Mouse (Mus musculus) forebrain, postnatal 0 days (tissue): ENCODE results near the gene Klhl11. TPM values are rescaled to one million over a fixed set of nuclear protein-coding genes. Genes with fewer than 3 reads are reported as not detected.

Experiments used
- ATAC-seq: fragments of 200-750 bp; cut with Nextera tagmentation; 2 replicates; pipeline ENCODE4 v1.8.0; 2017; ENCODE audit warnings: mild to moderate bottlenecking, moderate library complexity
- DNase-seq: peaks from one replicate; pipeline ENCODE4 v3.0.0-alpha.2; 2015
- H3K27ac ChIP-seq: fragments of 300-500 bp; sonication (generic); 2 replicates; pipeline ENCODE4 v1.5.1; 2014; ENCODE audit warnings: low read depth, mild to moderate bottlenecking, antibody characterized with exemption, low read length, moderate library complexity, mixed read lengths
- H3K27me3 ChIP-seq: fragments of 300-500 bp; sonication (generic); 2 replicates; pipeline ENCODE4 v1.6.1; 2014; ENCODE audit warnings: mild to moderate bottlenecking, low read length, mixed read lengths; ENCODE audit not compliant: insufficient read depth
- H3K36me3 ChIP-seq: fragments of 300-500 bp; sonication (generic); 2 replicates; pipeline ENCODE4 v1.6.1; 2014; ENCODE audit warnings: mild to moderate bottlenecking, moderate library complexity; ENCODE audit not compliant: insufficient read depth
- H3K4me1 ChIP-seq: fragments of 300-500 bp; sonication (generic); 2 replicates; pipeline ENCODE4 v1.6.1; 2014; ENCODE audit warnings: antibody characterized with exemption; ENCODE audit not compliant: insufficient read depth
- H3K4me2 ChIP-seq: fragments of 300-500 bp; sonication (generic); 2 replicates; pipeline ENCODE4 v1.6.1; 2014; ENCODE audit warnings: low read depth, mild to moderate bottlenecking, moderate library complexity
- H3K4me3 ChIP-seq: fragments of 300-500 bp; sonication (generic); 2 replicates; pipeline ENCODE4 v1.5.1; 2014; ENCODE audit warnings: low read depth, low read length, mixed read lengths
- H3K9ac ChIP-seq: fragments of 300-500 bp; sonication (generic); 2 replicates; pipeline ENCODE4 v1.6.1; 2014; ENCODE audit warnings: mild to moderate bottlenecking
- H3K9me3 ChIP-seq: fragments of 300-500 bp; sonication (generic); 2 replicates; pipeline ENCODE4 v1.6.1; 2016; ENCODE audit warnings: low read length
- CTCF ChIP-seq: sonication (generic); IDR thresholded peaks from 2 replicates; pipeline ENCODE4 v1.5.1; 2016; ENCODE audit warnings: antibody characterized with exemption, control low read depth, low read depth
- WGBS: fragments of 180-500 bp; shearing (Covaris S2); extraction: QIAGEN DNeasy Blood & Tissue Kit; methylation state at CpG from one replicate; pipeline ENCODE4 v1.1.7; 2014; 5-methylcytosine and 5-hydroxymethylcytosine counted together
- polyA plus RNA-seq: library from polyadenylated mRNA; unstranded; fragments of >200 nt; fragmentation: Nextera tagmentation; extraction: Ambion mirVana; gene quantifications from 2 replicates; pipeline ENCODE4 v1.2.1, GENCODE M21; 2015
- total RNA-seq: library from RNA; depleted of rRNA; stranded (reverse); fragments of >200 nt; gene quantifications from 2 replicates; pipeline ENCODE4 v1.2.3, GENCODE M21; 2014

The Klhl11 gene
- total and polyA plus RNA-seq, 2 experiments from 2014 or later, result 9.6 to 73.9 TPM

DNA sequence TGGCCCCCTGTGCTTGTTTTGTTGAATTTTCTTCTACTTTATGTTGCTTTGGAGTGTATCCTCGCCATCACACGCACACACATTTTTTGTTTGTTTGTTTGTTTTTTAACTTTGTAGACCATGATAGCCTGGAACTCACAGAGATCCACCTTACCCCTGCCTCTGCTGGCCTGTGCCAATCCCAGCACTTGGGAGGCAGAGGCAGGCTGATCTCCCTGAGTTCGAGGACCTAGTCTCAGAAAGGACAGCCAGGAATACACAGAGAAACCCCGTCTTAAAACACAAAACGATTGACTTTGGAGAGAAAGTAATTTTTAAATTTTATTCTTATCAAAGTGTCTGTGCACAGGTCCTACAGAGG, 374 bp upstream of the Klhl11 start:
- H3K4me2 ChIP-seq, result peak overlapping the region; percentile 72; the same call in 1 of the 2 replicates
- 34% methylated on average over 5 of the region's 5 CpGs for WGBS
- peak; percentile 16 for ATAC-seq

DNA sequence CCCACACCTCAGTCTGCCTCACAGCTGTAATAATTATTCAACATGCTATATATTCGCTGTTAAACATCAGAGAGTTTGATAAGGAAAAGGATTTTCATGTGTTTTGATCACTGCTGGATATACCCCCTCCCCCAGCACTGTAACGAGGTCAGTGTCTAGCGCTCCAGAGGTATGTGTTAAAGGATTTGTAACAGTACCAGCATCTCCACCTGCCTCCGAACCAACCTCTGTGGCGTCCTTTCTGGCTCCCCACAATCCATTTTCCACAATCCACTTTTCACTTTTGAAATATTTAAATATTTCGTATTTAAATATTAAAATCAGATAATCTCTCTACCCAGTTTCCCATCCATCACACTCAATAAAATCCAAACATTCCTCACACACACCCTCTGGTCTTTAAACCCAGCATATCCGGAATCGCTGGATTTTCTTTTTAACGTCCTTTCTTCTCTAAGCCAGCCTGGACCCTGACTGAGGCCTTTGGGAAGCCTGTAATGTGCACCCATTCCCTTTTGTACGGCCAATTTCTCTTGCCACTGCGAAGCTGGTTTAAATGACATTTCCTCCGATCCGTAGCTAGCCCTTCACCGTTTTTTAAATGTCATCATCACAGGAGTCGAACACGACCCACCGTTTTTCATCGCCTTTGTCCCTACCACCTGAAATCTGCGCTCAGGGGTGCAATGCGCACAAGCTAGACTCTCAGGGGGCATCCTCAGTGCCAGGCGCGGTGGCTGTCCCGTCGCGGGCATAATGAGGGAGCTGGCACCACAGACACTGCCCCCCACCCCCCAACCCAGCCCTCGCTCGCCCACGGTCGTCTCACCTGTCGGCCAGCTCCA, 967 bp downstream of the Klhl11 start:
- Histone ChIP-seq H3K27ac (peak overlapping the region; percentile 93), H3K9me3 (no peaks in the 10 kb centered on the region), H3K4me3 (peak overlapping the region; percentile 89), H3K27me3 (no peaks in the 10 kb centered on the region), H3K4me2 (peak overlapping the region; percentile 72), H3K36me3 (peaks cover 11% of the 10 kb centered on the region), H3K9ac (peak overlapping the region; percentile 91), H3K4me1 (peaks cover 16% of the 10 kb centered on the region)
- DNase-seq (peak; percentile 47), ATAC-seq (peak; percentile 34)
- 3% methylated on average over 30 of the region's 30 CpGs for WGBS
- no peak for TF ChIP-seq CTCF

More for the DNA sequence above, 374 bp upstream of the Klhl11 start:
- no peak overlapping the region for H3K27ac ChIP-seq
- H3K9me3 ChIP-seq, result no peaks in the 10 kb centered on the region
- H3K4me3 ChIP-seq, result peak overlapping the region; percentile 89; the same call in 1 of the 2 replicates
- no peak overlapping the region for H3K9ac ChIP-seq
- DNase-seq, result no peak
- no peaks in the 10 kb centered on the region for H3K27me3 ChIP-seq
- H3K36me3 ChIP-seq, result peaks cover 22% of the 10 kb centered on the region
- peaks cover 16% of the 10 kb centered on the region for H3K4me1 ChIP-seq
- TF ChIP-seq CTCF, result no peak

DNA sequence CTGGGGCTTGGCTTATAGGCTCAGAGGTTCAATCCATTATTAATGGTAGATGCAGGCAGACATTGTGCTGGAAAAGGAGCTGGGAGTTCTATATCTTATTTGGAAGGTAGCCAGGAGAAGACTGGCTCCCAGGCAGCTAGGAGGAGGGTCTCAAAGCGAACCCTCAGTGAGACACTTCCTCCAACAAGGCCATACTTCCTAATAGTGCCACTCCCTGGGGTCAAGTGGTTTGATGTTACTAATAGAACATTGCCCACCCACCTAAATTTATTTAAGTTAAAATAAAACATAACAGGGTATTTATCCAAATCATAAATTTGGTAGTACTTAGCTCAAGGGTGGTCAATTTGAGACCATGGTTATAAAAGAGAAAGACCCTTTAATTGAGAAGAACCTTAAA, 6.7 kb downstream of the Klhl11 start:
- no peaks in the 10 kb centered on the region for H3K27me3 ChIP-seq
- ATAC-seq (no peak), DNase-seq (no peak)
- H3K36me3 ChIP-seq, result peaks cover 23% of the 10 kb centered on the region
- no peak overlapping the region for H3K9ac ChIP-seq
- no peak overlapping the region for H3K27ac ChIP-seq
- no peak overlapping the region for H3K4me3 ChIP-seq
- no peaks in the 10 kb centered on the region for H3K9me3 ChIP-seq
- no peak for TF ChIP-seq CTCF
- H3K4me1 ChIP-seq, result peaks cover 11% of the 10 kb centered on the region
- no peak overlapping the region for H3K4me2 ChIP-seq
- WGBS, result 88% methylated on average over 1 of the region's 1 CpGs

DNA sequence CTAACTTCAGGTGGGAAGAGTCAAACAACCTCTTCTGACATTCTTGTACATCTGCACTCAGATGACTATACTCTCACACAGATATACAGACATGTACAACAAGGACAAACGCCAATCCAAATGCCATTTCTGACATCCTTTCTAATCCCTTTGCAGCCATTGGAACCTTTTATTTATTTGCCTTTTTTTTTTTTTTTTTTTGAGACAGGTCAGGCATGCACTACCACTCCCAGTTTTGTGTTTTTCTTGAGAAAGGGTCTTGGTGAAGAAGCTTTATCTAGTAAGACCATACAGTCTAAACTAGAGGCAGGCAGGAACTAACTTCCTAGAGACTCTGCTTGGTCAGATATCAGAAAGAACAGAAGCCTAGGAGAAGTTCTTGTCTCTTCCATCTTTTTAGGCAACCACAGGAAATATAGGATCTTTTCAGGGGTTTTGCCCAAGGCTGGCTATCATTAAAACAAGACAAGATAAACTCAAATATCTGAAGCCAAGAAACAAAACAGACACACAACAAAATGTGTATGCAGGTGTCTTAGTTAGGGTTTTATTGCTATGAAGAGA, 7.2 kb downstream of the Klhl11 start:
- Histone ChIP-seq H3K27me3 (no peaks in the 10 kb centered on the region), H3K4me3 (no peak overlapping the region), H3K4me2 (no peak overlapping the region), H3K4me1 (peaks cover 6% of the 10 kb centered on the region; the same call in 1 of the 2 replicates), H3K9ac (no peak overlapping the region), H3K36me3 (peaks cover 25% of the 10 kb centered on the region), H3K27ac (no peak overlapping the region), H3K9me3 (no peaks in the 10 kb centered on the region)
- ATAC-seq (no peak), DNase-seq (no peak)
- TF ChIP-seq CTCF, result no peak
- WGBS, result 91% methylated on average over 1 of the region's 1 CpGs

DNA sequence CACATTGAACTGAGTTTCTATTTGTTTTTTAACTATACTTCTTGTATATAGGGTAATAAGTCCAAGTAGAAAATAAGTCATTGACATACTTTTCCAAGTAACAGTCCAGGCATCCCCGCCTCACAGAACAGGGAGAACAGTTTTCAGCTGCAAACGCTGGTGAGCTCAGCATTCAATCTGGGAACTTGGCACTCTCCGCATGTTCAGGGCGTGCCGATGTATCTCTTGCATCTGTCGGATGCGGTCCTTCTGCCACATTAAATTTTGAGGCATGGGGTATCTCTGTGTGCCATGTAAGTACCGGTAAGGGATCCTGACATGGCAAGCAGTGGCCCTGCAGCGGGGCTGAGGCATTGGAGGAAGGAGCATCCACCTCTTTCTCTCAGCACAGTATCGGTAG, 9.8 kb downstream of the Klhl11 start:
- Histone ChIP-seq H3K4me3 (no peak overlapping the region), H3K36me3 (peaks cover 27% of the 10 kb centered on the region), H3K4me2 (no peak overlapping the region), H3K27me3 (no peaks in the 10 kb centered on the region), H3K9me3 (no peaks in the 10 kb centered on the region), H3K27ac (no peak overlapping the region), H3K4me1 (no peaks in the 10 kb centered on the region), H3K9ac (no peak overlapping the region)
- ATAC-seq, result no peak
- WGBS, result 77% methylated on average over 10 of the region's 10 CpGs
- no peak for DNase-seq
- TF ChIP-seq CTCF, result no peak

DNA sequence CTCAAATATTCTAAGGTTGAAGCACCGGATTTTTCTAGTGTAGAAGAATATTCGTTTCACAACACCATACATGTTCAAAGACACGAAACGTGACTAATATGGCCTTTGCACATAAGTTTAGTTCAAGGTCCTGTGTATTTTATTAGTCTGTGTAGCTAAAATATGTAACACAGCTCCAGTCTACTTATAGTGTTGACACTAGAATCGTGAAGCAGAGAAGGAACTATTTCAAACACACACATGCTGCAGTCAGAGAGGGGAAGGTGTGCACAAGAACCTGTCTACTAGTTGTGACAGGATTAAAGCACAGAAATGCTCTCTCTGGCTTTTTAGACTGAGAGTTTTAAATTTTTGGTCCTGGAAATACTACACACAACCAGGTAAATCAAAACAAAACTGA, 14.8 kb downstream of the Klhl11 start:
- 90% methylated on average over 5 of the region's 5 CpGs for WGBS
- Histone ChIP-seq H3K27ac (no peak overlapping the region), H3K4me1 (no peaks in the 10 kb centered on the region), H3K27me3 (no peaks in the 10 kb centered on the region), H3K4me3 (no peak overlapping the region), H3K4me2 (no peak overlapping the region), H3K9ac (no peak overlapping the region), H3K36me3 (peaks cover 19% of the 10 kb centered on the region), H3K9me3 (no peaks in the 10 kb centered on the region)
- TF ChIP-seq CTCF, result no peak
- ATAC-seq (no peak), DNase-seq (no peak)

DNA sequence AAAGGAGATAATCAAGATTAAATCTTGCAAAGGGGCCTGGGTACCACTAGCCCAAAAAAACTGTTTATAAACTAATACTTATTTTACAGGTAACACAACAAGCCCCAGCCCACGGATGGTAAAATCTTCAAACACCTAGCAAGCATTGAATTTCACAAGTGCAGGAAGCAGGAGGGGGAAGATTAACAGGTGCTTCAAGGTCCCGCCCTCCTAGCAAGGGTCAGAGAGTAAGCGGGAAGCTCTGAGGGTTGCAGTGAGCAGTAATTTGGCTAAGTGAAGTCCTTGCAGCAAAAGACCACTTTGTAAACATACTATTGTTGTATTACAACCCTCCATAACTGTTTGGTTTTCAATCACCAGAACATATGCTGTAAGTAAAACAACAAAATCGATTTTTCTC, 15.3 kb downstream of the Klhl11 start:
- no peak overlapping the region for H3K27ac ChIP-seq
- 84% methylated on average over 4 of the region's 4 CpGs for WGBS
- no peaks in the 10 kb centered on the region for H3K27me3 ChIP-seq
- no peak overlapping the region for H3K4me2 ChIP-seq
- no peak overlapping the region for H3K9ac ChIP-seq
- TF ChIP-seq CTCF, result no peak
- peaks cover 15% of the 10 kb centered on the region for H3K36me3 ChIP-seq
- ATAC-seq, result no peak
- H3K4me1 ChIP-seq, result no peaks in the 10 kb centered on the region
- no peaks in the 10 kb centered on the region for H3K9me3 ChIP-seq
- no peak overlapping the region for H3K4me3 ChIP-seq
- no peak for DNase-seq
